Mouse (Mus musculus) right cerebral cortex, postnatal 25 days (tissue): ENCODE measurements around the gene Trip12.
A peak's percentile ranks its signal among the peaks of the same experiment; 100 is the strongest.

Experiments
- DNase-seq: peaks from one replicate; pipeline ENCODE4 v3.0.0; 2022

Trip12 gene

DNA sequence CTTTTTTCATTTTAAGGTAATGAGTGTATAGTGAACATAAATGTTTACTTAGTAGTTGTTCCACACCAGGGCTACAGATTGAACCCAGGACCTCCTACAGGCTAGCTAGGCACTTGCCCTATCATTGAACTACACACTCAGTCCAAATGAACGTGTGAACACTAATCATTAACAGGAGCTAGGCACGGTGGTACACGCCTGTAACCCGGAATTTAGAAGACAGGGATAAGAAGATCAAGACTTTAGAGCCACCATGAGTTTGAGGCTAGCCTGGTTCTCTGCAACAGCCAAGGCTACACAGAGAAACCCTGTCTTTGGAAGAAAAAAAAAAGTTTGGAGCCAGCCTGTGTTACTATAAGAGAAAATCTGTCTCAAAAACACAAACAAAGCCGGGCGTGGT is 19.3 kb upstream of the Trip12 start:
- no peak for DNase-seq

DNA sequence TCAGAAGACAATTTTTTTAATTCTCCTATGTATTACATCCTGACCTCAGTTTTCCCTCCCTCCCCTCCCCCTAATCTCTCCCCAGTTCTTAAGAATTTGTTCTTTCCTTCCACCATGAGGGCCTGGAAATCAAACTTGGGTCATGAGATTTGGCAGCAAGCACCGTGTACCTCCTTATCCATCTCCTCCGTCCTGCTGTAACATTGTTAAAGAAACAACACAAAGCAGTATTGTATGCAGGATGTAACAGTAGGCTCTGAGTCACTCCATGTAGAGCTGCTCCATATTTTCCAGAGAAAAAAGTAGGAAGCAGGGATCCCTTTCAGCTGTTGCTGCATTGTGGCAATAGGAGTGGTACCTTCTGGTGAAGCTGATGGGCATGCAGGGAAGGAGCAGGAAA is 15.4 kb upstream of the Trip12 start:
- DNase-seq = no peak

DNA sequence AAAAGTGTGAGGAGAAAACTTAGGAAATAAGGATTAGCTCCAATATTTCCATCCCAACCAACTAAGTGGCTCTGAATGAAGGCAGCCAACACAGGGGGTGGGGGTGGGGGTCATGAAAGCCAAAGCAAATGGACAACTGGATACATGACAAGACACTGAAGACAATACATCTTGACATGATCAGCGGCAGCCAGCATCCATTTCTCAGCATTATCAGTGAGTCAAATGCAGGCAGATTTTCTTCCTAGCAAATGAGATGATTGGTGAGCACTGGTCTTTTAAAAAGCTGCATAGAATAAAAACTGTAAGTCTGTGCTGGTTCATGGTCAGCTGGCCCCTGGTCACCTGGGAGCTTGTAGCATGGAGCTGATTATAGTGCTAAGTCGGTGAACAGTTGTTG is 14.7 kb upstream of the Trip12 start:
- no peak for DNase-seq

DNA sequence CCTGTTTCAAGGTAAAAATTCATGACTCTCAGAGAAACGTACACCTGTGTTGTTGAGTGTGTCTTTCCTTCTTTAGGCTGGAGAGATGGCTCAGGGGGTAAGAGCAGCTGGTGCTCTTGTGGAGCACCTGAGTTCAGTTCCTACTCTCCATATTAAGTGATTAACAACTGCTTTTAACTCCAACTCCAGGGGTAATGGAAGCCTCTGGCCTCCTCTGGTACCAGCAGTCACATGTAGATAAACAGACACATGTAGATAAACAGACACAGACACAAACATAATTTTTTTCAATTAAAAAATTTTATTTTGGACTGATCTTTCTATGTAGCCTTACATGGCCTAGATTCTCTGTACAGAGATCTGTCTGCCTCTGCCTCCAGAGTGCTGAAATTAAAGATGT is 13.4 kb upstream of the Trip12 start:
- no peak for DNase-seq

DNA sequence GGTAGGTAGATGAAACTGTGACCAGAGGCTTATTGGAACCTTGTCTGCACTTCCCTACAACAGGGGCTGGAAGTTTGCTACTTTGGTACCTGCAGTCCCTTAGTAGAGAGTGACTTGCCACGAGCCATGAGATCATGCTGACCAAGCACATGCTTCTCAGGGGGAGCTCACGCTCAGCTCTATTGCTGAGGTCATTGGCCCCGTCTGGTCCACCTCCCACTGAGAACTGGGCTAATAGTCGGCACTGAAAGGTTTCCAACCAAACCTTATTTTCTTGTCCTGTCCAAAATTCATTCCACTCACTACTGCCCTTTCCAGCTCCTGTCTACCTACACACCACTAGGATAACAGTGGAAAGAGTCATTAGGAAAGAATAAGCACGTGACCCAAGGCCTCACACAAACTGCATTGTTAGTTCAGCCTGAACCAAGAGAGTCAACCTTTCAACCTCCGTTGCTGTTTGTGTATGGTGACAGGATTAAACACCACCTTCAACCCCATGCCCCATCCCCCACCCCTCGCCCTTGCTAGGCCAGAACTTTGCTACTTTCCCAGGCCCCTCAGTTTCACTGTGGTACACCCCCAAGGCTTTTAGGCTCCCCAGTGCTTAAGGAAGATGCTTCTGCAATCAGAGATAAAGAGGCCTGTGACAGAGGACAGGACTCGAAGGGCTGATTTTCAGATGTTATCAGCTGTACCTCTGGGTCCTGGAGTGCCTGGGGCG is 11.4 kb upstream of the Trip12 start:
- no peak for DNase-seq

DNA sequence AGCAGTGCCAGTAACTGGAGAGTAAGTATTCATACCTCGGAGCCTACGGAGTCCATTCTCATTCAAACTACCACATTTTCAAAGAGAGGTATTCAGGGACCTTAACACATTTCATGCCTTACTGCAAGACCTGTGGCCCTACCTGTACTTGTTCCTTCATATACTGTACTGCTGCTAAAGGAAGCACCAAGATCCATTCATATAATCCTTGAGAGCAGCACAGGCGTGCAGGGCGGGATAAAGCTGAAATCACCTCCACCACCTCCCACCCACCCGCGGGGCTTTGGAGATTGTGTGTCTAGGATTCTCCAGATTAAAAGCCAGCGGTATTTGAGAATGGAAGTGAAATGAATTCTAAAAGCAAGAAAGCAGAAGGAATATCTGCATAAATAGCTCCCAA is 10.2 kb upstream of the Trip12 start:
- no peak for DNase-seq

DNA sequence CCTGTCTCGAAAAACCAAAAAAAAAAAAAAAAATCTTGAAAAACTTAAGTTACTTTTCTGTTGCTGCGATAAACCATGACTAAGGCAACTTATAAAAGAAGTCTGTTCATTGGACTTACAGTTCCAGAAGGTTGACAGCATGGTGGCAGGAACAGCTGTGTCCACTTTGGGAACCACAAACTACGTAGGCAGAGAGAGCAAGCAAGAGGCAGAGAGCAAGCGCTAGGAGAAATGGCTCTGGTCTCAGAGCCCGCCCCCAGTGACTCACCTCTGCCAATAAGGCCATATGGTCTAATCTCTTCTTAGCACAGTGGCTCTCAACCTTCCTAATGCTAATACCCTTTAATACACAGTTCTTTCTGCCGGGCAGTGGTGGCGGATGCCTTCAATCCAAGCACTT is 9.5 kb upstream of the Trip12 start:
- no peak for DNase-seq

DNA sequence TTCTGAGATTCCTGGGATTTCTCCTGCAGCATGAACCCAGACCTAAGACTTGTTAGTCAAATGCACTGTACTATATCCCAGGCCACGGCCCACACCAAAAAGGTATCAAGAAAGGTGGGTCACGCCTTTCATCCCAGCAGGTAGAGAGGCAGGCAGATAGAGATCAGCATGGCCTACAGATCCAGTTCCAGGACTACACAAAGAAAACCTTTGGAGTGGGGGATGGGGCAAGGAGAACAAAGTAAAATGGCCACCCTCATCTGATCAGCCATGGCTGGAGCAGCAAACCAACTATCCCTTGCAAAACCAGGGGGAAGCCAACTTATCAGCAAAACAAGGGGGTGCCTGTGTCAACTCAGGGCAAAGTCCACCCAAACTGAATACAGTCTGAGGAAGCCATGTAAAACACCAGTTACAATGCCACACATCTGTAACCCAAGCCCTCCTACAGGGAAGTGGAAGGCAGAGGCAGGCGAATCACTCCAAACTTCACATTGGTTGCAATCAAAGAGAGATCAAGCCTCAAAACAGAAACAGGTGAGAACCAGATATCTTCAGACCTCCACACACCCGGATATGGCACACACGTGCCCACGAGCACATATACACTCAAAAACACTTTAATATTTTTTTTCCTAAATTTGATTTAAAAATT is 8.6 kb upstream of the Trip12 start:
- DNase-seq = no peak

DNA sequence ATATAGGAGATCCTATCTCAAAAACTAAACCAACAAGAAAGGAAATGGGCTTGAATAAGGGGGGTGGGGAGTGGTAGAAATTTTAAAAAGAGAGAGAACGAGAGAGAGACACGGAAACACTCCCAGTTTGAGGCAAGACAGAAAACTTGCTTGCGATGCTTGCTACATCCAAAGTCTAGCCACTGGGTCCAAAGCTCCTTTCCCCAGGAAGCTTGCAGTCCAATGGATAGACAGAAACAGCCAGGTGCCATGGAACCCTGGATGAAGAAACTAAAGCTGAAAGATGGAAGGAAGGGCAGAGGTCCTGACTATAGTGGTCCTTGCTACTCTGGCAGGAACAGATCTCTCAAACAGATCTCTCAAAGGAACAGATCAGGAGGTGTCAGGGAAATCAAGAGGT is 8.0 kb upstream of the Trip12 start:
- no peak for DNase-seq

DNA sequence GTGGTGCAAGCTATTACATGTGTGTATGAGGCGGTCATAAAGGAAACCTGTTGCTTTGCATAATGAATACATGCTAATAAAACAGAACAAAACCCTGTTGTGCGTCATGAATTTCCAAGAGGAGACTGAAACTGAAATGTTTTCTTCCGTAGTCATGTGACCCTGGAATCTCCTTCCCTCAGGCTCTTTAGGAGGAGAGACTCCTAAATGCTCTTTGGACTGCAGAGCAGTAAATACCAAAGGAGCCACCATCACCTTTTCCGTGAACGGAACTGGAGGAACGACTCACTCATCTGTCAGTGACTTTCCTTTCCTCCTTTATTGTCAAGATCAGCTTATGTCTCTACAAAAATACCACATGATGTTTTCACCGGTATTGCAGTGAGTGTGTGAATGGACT is 7.4 kb upstream of the Trip12 start:
- DNase-seq = no peak

DNA sequence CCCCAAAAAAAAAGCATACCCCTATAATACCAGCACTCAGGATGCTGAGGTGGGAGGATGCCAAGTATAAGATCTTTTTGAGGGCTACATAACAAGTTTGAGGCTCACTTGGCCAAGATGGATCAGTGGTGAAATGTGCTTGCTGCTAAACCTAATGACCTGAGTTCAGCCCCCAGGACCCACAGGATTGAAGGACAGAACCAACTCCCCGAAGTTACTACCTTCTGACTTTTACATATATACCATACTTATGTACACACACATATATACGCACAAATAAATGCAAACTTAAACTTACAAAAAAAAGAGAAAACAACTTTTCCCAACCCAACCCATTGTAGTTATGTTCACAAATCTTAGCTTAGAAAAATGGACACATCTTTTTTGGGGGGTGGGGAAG is 3.0 kb upstream of the Trip12 start:
- no peak for DNase-seq

DNA sequence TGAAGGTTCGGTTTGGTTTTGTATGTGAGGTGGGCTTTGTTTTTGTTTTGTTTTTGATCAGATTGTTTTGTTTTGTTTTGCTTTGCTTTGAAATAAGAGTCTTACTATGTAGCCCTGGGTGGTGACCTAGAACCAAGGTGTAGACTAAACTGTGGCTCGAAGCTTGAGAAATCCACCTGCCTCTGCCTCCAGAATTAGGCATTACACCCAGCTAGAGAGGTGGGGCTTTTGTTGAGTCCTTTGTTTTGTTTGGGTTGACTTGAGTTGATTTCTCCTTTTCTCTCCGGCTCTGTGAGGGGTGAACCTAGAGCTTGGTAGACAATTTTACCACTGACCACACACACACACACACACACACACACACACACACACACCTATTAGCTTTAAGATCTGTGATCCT is 745 bp upstream of the Trip12 start:
- DNase-seq = no peak

DNA sequence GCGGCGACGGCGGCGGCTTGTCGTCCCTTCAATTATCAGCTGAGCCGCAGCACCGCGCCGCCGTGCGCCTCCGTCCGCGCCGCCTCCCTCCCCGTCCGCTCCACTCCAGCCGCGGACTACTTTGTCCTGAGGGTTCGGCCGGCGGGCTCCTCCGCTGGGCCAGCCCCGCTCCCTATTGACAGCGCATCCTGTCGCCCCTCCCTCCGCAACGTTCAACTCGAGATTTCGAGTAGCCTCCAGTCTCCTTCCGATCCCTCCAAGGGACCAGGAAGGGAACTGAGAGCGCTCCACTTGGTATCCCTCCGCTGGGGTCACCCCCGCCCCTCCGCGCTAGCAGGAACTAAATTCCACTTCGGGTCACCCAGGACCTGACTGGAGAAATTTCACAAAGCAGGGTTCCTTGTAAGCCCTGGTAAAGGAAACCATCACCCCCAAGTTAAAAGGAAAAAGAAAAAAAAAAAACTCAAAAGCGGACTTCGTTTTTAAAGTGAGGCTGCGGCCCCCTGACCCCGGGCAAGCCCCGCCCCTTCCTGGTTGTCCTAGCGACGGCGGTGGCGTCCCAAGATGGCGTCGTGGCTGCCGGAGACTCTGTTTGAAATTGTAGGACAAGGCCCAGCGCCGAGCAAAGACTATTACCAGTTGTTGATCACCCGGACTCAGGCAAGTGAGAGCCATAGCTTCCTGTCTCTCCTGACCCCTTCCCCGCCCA is 853 bp downstream of the Trip12 start, which contains the start of gene Fbxo36:
TSS of gene Fbxo36 (plus strand) at position 533 of the 709 bp plus-strand sequence.
- DNase-seq = peak; percentile 92

DNA sequence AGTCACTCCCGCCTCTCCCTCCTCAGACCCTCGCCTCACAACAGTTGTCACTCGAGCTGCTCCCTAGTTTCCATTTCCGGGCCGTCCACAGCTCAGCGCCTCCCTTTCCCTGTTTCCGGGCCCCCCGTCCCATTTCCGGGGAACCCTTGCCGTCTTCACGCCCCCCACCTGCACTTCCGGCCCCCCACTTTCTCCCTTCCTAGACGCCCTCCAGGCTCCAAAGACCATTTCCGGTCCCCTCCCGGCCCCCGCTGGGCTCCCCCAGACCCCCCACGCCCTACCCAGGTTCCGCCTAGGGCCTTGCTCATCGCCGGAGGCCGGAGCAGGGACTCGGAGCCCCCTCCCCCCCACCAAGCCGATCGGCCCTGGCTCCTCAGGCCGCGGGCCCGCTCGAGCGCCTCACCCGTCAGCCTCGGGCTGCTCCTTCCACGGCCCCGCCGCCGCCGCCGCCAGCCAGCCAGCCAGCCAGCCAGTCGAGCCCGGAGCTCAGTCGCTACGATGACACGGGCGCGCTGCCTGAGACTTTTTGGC is 1.6 kb downstream of the Trip12 start:
- DNase-seq = peak; percentile 65

DNA sequence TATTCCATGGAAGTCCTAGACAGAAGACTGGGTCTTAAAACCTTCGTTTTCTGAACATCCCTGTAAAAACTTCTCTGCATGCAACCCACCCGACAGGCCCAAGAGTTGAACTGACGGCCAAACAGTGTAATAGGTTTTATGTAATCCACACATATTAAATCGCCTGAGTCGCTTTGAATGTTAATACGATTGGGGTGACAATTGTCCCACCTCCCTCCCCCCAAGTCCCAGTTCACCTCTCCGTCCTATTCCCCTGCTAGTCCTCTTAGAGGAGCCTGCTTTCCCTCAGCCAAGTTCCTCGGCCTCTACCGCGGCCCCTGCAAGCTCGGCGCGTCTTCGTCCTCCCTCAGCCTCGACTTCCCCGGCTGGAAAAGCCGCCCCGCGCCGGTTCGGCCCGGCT is 2.2 kb downstream of the Trip12 start:
- no peak for DNase-seq

DNA sequence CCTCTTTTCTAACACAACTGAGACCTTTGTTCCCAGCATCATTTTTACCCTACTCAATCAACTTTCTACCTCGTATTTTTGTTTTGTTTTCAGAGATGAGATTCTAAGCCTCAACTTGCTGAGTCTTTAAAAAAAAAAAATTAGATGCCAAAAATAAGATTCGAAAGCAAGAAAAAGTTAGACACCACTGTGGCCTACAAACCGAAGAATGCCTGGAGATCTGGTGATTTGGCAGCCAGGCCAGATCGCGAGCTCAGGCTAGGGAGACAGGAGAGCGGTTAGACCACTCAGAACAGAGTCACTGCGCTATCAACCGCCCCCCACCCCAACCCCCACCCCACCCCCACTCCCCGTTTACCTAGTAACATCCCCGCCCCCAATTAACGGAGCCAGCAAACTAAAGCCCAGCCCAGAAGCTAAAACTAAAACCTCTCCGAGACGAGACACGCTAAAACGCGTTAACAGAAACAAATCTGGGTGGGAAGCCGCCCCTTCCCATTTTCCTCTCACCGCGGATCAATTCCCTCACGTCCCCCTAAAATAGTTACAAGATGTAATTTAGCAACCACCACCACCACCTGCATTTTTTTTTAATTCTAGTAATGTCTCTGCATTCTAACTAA is 2.7 kb downstream of the Trip12 start:
- DNase-seq = no peak

DNA sequence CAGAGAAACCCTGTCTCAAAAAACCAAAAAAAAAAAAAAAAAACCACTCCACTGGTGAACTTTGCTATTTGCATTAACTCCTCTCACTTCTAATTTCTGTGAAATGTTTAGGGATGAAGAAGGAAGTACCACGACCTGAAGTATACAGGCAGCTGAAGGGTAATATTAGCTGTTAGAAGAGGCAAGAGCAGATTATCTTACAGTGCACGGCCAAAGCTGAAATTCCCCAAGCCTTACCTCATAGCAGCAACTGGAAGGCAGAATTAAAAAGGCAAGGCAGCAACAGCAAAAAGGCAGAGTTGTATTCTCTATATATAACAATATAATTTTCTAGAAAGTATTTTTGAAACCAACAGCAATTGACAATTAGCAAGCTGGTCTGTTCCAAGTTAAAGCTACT is 15.2 kb downstream of the Trip12 start:
- DNase-seq = no peak

DNA sequence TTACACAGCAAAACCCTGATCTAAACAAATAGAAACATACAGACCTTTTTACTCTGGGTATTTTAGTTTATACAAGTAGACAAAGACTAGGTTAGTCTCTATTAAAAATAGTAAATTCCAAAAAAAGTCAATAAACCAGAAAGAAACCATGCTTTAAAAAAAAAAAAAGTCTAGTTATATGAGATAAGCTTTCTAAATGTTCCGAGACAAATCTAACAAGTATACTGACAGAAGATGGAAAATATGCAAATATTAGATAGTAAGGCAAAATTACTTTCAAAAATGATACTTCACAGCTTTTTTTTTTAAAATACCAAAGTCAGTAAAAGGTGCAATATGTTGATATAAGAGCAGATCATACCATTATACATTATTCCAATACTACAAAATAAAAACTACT is 22.7 kb downstream of the Trip12 start:
- no peak for DNase-seq

DNA sequence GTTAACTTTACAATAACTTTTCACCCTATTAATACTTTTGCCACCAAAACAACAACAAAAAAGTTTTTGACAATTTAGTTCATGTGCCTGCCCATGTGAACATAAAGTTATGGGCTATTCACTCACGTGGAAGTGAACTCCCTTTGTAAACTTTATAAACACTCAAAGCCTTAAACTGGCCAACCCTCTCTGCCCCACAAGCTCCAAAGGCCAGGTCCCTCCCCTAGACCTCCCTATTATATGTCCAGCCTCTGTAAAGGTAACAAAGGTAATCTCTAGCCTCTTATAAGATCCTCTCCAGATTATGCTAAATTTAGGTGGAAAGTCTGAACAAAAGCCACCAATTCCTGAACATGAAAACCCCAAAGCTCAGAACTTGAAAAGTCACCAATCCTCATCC is 36.5 kb downstream of the Trip12 start:
- DNase-seq = no peak

DNA sequence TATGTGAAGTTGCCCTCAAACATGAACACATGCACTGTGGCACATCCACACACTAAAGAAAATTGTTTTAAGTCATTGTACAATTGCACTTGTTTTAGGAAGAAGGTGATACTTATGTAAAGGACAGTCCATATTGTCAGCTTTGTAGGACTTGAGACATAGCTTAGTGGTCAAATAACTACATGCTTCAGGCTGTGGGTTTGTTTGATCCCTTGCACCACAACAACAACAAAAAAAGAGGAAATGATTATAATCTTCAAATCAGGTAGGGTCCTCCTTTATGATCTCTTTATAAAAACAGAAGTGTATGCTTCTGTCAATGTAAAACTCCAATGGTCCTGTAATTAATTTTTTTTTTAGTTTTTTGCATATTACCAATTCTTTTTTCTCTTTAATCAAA is 41.1 kb downstream of the Trip12 start:
- no peak for DNase-seq

DNA sequence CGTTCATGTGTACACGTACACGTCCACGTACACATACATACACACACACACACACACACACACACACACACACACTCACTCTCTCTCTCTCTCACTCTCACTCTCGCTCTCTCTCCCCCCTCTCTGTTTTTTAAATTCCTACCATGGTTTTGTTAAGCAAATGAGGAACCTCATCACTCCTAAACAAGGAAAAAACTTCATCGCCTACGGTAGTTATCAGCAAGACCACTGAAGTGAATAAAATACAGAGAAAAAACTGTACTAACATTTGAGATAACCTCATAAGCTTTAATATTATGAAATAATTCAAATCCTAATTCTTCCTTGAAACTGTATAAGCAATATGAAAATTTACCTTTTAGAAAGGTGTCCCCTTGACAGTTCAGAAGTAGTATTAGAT is 45.0 kb downstream of the Trip12 start:
- DNase-seq = no peak

DNA sequence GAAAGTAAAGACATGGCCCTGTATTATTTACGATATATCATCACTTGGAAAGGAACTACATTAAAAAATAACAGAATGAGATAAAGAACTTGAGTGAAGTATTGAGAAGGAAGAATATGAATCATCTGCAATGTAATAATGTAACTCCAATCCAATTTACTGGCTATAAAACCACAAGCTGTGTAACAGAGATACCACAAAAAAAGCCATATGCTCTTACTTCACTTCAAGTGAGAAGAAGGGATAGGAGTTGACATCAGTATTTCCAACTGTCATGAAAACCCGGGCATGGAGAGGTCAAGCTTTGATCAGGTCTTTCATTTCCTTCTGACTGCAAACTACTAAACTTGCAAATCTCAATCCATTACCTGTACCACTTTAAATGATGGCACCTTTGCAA is 48.9 kb downstream of the Trip12 start:
- no peak for DNase-seq

DNA sequence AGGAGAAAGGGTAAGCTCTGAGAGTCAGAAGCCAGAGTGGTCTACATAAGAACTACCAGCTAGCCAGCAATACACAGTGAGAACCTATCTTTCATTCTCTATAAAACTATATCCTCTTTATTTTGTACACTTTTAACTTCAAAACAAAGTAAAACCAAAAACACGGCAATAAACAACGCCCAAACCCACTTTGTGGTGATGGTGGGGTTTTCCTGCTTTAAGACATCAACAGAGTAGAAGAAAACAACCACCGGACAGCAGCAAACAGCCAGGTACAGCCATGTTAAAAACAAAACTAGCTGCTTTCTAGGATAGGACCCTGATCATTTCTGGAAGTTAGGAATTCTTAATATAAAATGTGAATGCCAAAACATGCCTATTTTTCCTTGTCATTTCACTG is 59.7 kb downstream of the Trip12 start:
- DNase-seq = no peak

DNA sequence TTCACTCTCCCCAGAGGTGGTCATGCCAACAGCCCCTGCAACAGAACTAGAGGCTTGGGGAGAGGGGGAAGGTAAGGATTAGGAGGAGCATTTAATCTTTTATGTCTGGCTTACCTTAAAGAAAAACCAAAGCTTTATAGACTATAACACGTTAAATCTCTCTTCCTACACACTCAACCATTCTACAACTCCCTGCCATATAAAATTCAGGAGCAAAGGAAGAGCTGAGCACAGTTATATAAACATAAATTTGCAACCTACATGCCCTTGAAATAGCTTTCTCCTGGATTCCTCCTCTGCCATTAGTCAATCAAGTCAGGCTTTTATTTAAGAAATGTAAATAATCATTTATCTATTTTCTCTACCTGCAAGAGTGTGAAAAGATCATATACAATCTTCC is 62.9 kb downstream of the Trip12 start:
- DNase-seq = no peak
